Mouse (Mus musculus): Measurements from ENCODE around the gene Klra4. TPM values are rescaled to one million over a fixed set of nuclear protein-coding genes. Genes with fewer than 3 reads are reported as not detected.
"Not testable (repeated sequence)": the region's sequence is repeated elsewhere in the genome, so short reads cannot be mapped to it uniquely, and the experiment has no call there.

Gene Klra4
- not detected in 2 replicates for polyA plus RNA-seq (2015; fragmentation: Nextera tagmentation; extraction: Ambion mirVana)

DNA sequence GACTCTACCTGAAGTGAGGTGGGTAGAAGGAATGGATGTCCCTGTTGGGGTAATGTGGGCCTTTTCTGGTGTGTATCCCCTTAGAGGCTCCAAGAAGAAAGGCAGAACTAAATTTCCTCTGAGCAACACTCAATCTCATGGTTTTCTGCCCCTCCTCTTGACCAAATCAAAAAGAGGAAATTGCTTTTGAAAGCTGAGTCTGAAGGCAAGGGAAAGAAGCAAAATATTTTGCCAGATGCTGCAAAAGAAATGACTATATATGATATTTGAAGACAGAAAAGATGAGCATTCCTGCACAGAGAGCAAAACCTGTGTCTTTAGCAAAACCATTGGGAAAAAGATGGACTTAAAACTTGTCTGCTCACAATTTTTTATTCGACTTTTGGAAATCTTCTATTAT is at the start of gene Klra4:
Gene Klra4, minus strand, starts transcription at position 101 of the 400 bp plus-strand sequence.
- H3K27me3 ChIP-seq (ENCODE audit: control insufficient read depth, insufficient read depth, low read depth, low read length); H3K4me3 ChIP-seq (ENCODE audit: low read depth, low read length); H3K27ac ChIP-seq (ENCODE audit: low read length); ATAC-seq (ENCODE audit: low read depth); H3K36me3 ChIP-seq (ENCODE audit: control insufficient read depth, insufficient read depth); H3K9me3 ChIP-seq (replicated peaks; ENCODE audit: control insufficient read depth, low read length); H3K4me1 ChIP-seq (ENCODE audit: control insufficient read depth, low read depth, low read length); H3K9ac ChIP-seq (ENCODE audit: low read depth, low read length); H3K4me2 ChIP-seq (ENCODE audit: low read depth, low read length): not testable (repeated sequence)
- 34% methylated on average over 1 of the region's 1 CpGs for WGBS (ENCODE audit: insufficient replicate concordance)

DNA sequence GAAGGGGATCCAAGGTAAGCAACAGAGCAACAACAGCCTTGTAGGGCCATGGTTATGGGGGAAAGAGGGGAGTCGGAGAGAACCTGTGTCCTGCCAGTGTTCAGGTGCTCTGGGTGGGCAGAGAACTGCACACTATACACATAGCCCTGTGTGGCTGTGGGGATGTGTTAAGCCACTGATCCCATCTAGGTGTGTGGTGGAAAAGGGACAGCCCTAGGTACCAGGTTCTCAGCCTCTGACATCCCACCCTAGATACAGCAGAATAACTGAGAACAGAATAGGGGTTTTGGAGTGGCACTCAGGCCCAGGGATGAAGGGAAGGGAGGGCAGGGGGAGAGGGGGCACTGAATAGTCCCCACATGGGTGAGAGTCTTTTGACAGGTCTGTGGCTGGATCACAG is 43.4 kb upstream of the Klra4 start:
- Histone ChIP-seq H3K4me3 (ENCODE audit: low read depth, low read length) (no peak overlapping the region), H3K36me3 (ENCODE audit: control insufficient read depth, insufficient read depth) (no peaks in the 10 kb centered on the region), H3K27me3 (ENCODE audit: control insufficient read depth, insufficient read depth, low read depth, low read length) (no peaks in the 10 kb centered on the region), H3K4me1 (ENCODE audit: control insufficient read depth, low read depth, low read length) (no peaks in the 10 kb centered on the region), H3K4me2 (ENCODE audit: low read depth, low read length) (no peak overlapping the region), H3K27ac (ENCODE audit: low read length) (no peak overlapping the region), H3K9ac (ENCODE audit: low read depth, low read length) (no peak overlapping the region), H3K9me3 (replicated peaks; ENCODE audit: control insufficient read depth, low read length) (no peaks in the 10 kb centered on the region)
- 82% methylated on average over 1 of the region's 1 CpGs for WGBS (ENCODE audit: insufficient replicate concordance)
- no peak for ATAC-seq (ENCODE audit: low read depth)

DNA sequence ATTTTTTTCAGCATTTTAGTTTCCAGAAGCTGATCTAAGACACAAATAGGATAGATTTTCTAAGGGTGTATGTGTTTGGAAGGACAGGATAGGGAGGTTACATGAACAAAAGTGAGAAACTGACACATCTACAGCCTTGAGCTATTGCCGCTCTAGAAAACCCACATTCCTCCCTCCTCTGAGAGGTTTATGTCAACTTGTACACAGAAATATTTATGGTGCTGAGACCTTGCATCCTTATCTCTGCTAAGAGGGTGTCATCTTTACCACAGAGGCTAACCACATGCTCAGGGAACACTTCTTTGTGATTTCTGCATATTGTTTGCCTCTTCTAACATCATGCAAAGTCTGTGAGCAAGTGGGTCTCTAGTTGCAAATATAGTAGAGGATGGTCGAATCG is 35.7 kb upstream of the Klra4 start:
- not testable (repeated sequence) for H3K36me3 ChIP-seq (ENCODE audit: control insufficient read depth, insufficient read depth); H3K4me3 ChIP-seq (ENCODE audit: low read depth, low read length); H3K9ac ChIP-seq (ENCODE audit: low read depth, low read length); H3K27ac ChIP-seq (ENCODE audit: low read length); H3K4me1 ChIP-seq (ENCODE audit: control insufficient read depth, low read depth, low read length); H3K27me3 ChIP-seq (ENCODE audit: control insufficient read depth, insufficient read depth, low read depth, low read length); H3K4me2 ChIP-seq (ENCODE audit: low read depth, low read length); ATAC-seq (ENCODE audit: low read depth); H3K9me3 ChIP-seq (replicated peaks; ENCODE audit: control insufficient read depth, low read length)
- WGBS (ENCODE audit: insufficient replicate concordance): 53% methylated on average over 3 of the region's 3 CpGs

DNA sequence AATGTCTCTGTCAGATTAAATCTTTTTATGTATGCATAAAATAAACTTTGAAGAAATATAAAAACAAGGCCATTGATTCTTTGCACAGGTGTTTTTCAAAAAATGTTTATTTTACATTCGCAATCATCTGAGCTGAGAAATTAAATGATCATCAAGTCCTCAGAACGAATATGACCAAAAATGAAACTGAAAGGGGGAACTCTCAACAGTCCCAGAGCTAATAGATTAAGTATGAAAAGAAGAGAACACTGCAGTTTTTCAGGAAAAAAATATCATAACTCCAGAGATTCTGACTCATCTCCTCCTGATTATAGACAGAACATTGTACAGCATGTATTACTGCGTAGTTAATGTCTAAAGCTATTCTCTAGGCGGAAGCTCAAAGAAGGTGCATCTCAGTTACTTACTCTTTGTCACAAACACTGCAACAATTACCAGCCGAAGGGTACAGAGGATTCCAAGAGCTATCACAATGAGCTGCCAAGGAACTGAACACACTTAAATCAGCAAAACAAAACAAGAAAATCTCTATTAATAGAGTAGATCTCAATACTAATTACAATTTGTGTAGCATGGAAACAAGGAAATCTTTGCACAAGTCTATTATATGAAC is 25.4 kb upstream of the Klra4 start:
- H3K27ac ChIP-seq (ENCODE audit: low read length): no peak overlapping the region
- no peak overlapping the region for H3K9ac ChIP-seq (ENCODE audit: low read depth, low read length)
- ATAC-seq (ENCODE audit: low read depth): no peak
- no peak overlapping the region for H3K4me2 ChIP-seq (ENCODE audit: low read depth, low read length)
- 60% methylated on average over 5 of the region's 5 CpGs for WGBS (ENCODE audit: insufficient replicate concordance)
- no peaks in the 10 kb centered on the region for H3K9me3 ChIP-seq (replicated peaks; ENCODE audit: control insufficient read depth, low read length)
- H3K4me3 ChIP-seq (ENCODE audit: low read depth, low read length): no peak overlapping the region
- H3K4me1 ChIP-seq (ENCODE audit: control insufficient read depth, low read depth, low read length): no peaks in the 10 kb centered on the region
- H3K27me3 ChIP-seq (ENCODE audit: control insufficient read depth, insufficient read depth, low read depth, low read length): no peaks in the 10 kb centered on the region
- no peaks in the 10 kb centered on the region for H3K36me3 ChIP-seq (ENCODE audit: control insufficient read depth, insufficient read depth)

DNA sequence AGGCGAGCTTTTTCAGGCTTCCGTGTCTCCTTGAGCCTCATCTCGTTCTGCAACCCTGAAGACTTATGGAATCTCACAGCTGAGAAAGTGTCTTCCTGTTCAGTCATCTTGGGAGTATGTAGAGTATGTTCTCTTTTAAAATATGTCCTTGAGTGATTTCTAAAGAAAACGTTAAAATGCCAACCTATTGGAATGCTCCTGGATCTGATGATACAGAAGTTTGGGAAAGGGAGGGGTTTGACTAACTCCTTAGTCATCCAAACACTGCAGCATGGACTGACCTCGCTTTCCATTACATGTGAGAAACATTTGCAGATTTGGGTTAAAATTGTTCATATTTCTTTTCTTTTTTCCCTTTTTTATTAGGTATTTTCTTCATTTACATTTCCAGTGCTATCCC is 1.9 kb downstream of the Klra4 start:
- Histone ChIP-seq H3K27ac (ENCODE audit: low read length) (no peak overlapping the region), H3K9ac (ENCODE audit: low read depth, low read length) (no peak overlapping the region), H3K4me2 (ENCODE audit: low read depth, low read length) (no peak overlapping the region), H3K36me3 (ENCODE audit: control insufficient read depth, insufficient read depth) (no peaks in the 10 kb centered on the region), H3K9me3 (replicated peaks; ENCODE audit: control insufficient read depth, low read length) (no peaks in the 10 kb centered on the region), H3K27me3 (ENCODE audit: control insufficient read depth, insufficient read depth, low read depth, low read length) (no peaks in the 10 kb centered on the region), H3K4me3 (ENCODE audit: low read depth, low read length) (no peak overlapping the region), H3K4me1 (ENCODE audit: control insufficient read depth, low read depth, low read length) (no peaks in the 10 kb centered on the region)
- 46% methylated on average over 5 of the region's 5 CpGs for WGBS (ENCODE audit: insufficient replicate concordance)
- ATAC-seq (ENCODE audit: low read depth): no peak

DNA sequence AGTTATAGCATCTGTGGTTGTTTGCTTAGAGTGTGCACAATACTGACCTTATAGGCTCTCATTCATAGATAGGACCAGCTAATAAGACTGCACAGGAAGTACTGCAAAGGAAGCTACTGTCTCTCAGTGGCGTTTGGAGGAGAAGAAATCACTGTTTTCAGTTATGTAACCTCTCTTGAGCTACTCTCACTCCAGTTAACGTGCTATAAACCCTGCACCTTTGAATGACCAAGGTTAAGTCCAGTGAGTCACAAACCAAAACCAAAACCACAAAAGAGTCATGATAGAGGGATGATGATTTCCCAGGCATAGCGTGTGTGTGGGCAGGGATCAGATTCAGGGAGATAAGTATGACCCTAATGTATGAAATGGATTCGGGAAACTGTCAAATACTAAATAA is 31.9 kb downstream of the Klra4 start:
- not testable (repeated sequence) for H3K4me1 ChIP-seq (ENCODE audit: control insufficient read depth, low read depth, low read length); H3K27ac ChIP-seq (ENCODE audit: low read length); H3K9me3 ChIP-seq (replicated peaks; ENCODE audit: control insufficient read depth, low read length); H3K4me2 ChIP-seq (ENCODE audit: low read depth, low read length); H3K9ac ChIP-seq (ENCODE audit: low read depth, low read length); ATAC-seq (ENCODE audit: low read depth); H3K27me3 ChIP-seq (ENCODE audit: control insufficient read depth, insufficient read depth, low read depth, low read length); H3K36me3 ChIP-seq (ENCODE audit: control insufficient read depth, insufficient read depth); H3K4me3 ChIP-seq (ENCODE audit: low read depth, low read length)
- 33% methylated on average over 4 of the region's 4 CpGs for WGBS (ENCODE audit: insufficient replicate concordance)

DNA sequence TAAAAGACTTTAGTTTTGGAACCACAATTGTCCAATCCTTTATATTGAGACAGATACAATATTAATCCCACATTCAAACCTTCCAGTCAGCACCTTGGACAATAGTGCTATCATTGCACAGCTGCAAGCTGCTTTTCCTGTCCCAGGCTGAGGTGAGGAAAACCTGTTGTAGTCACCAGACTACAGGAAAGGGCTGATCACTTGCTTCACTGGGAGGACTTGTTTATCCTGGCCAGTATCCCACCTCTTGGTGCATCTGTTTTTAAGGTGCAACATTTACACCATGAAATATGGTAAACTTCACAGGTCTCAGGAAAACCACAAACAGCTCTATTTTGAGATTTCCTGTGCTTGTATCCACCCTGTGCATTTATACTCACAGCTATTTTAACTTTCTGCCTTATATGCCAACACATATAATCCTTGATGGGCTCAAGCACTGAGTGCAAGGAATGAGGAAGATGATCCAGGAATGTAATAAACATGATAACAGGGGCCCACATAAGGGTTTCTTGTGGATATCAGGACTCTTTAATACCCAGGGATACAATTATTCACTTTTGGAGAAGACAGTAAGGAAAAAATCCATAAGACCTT is 35.5 kb downstream of the Klra4 start:
- H3K4me1 ChIP-seq (ENCODE audit: control insufficient read depth, low read depth, low read length); H3K9ac ChIP-seq (ENCODE audit: low read depth, low read length); H3K4me2 ChIP-seq (ENCODE audit: low read depth, low read length); H3K4me3 ChIP-seq (ENCODE audit: low read depth, low read length); H3K9me3 ChIP-seq (replicated peaks; ENCODE audit: control insufficient read depth, low read length); ATAC-seq (ENCODE audit: low read depth); H3K36me3 ChIP-seq (ENCODE audit: control insufficient read depth, insufficient read depth); H3K27me3 ChIP-seq (ENCODE audit: control insufficient read depth, insufficient read depth, low read depth, low read length); H3K27ac ChIP-seq (ENCODE audit: low read length): not testable (repeated sequence)

DNA sequence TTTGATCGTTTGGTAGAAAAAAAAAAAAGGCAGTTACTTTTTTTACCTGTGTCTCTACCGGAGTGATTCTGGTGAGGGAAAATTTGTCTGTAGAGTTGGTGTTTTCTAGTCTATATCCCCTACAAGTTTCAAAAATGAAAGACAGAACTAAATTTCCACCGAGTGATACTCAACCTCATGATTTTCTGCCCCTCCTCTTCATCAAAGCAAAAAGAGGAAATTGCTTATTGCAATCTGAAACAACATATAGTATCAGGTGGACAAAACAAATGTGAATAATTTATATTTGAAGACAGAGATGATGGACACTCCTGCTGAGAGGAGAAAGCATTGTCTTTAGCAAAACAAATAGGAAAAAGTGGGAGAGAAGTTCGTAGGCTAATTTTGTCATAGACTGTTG is 40.2 kb downstream of the Klra4 start, which contains the start of gene Klra6:
Gene Klra6, minus strand, starts transcription at position 101 of the 400 bp plus-strand sequence.
- Histone ChIP-seq H3K4me3 (ENCODE audit: low read depth, low read length) (no peak within 1 kb of the TSS), H3K4me2 (ENCODE audit: low read depth, low read length) (no peak within 1 kb of the TSS), H3K27ac (ENCODE audit: low read length) (no peak within 1 kb of the TSS), H3K4me1 (ENCODE audit: control insufficient read depth, low read depth, low read length) (no peaks in the 10 kb centered on the region), H3K9ac (ENCODE audit: low read depth, low read length) (no peak within 1 kb of the TSS), H3K36me3 (ENCODE audit: control insufficient read depth, insufficient read depth) (no peaks in the 10 kb centered on the region), H3K9me3 (replicated peaks; ENCODE audit: control insufficient read depth, low read length) (no peaks in the 10 kb centered on the region), H3K27me3 (ENCODE audit: control insufficient read depth, insufficient read depth, low read depth, low read length) (no peaks in the 10 kb centered on the region)
- 46% methylated on average over 4 of the region's 4 CpGs for WGBS (ENCODE audit: insufficient replicate concordance)
- no peak for ATAC-seq (ENCODE audit: low read depth)

Data from liver, embryonic 16.5 days (tissue).